Mouse (Mus musculus) kidney, embryonic 16.5 days (tissue): ENCODE measurements around the gene Dgkg. TPM values are rescaled to one million over a fixed set of nuclear protein-coding genes. Genes with fewer than 3 reads are reported as not detected.

Experiments used
- ATAC-seq: fragments of 200-750 bp; cut with Nextera tagmentation; 2 replicates; pipeline ENCODE4 v1.8.0; 2017; ENCODE audit warnings: moderate TSS enrichment; ENCODE audit not compliant: low FRiP score, low TSS enrichment
- H3K27ac ChIP-seq: fragments of 300-500 bp; sonication (generic); 2 replicates; pipeline ENCODE4 v1.5.1; 2014; ENCODE audit warnings: low read length
- H3K27me3 ChIP-seq: fragments of 300-500 bp; sonication (generic); 2 replicates; pipeline ENCODE4 v1.6.1; 2014; ENCODE audit warnings: low read length, control low read depth, mixed read lengths; ENCODE audit not compliant: insufficient read depth
- H3K36me3 ChIP-seq: fragments of 300-500 bp; sonication (generic); 2 replicates; pipeline ENCODE4 v1.6.1; 2014; ENCODE audit warnings: low read length, control low read depth, mixed read lengths; ENCODE audit not compliant: insufficient read depth
- H3K4me1 ChIP-seq: fragments of 300-500 bp; sonication (generic); 2 replicates; pipeline ENCODE4 v1.6.1; 2014; ENCODE audit warnings: low read length, control low read depth, mixed read lengths; ENCODE audit not compliant: insufficient read depth
- H3K4me2 ChIP-seq: fragments of 300-500 bp; sonication (generic); replicated peaks from 2 replicates; pipeline ENCODE4 v1.6.1; 2014; ENCODE audit warnings: low read depth, low read length
- H3K4me3 ChIP-seq: fragments of 300-500 bp; sonication (generic); 2 replicates; pipeline ENCODE4 v1.5.1; 2014; ENCODE audit warnings: mild to moderate bottlenecking, low read length
- H3K9ac ChIP-seq: fragments of 300-500 bp; sonication (generic); replicated peaks from 2 replicates; pipeline ENCODE4 v1.6.1; 2014; ENCODE audit warnings: low read length
- H3K9me3 ChIP-seq: fragments of 300-500 bp; sonication (generic); 2 replicates; pipeline ENCODE4 v1.6.1; 2016; ENCODE audit warnings: low read length, control low read depth
- WGBS: fragments of 180-500 bp; shearing (Covaris S2); extraction: QIAGEN DNeasy Blood & Tissue Kit; methylation state at CpG from one replicate; pipeline ENCODE4 v1.1.7; 2014; 5-methylcytosine and 5-hydroxymethylcytosine counted together
- polyA plus RNA-seq: library from polyadenylated mRNA; unstranded; fragments of >200 nt; fragmentation: Nextera tagmentation; extraction: Ambion mirVana; gene quantifications from 2 replicates; pipeline ENCODE4 v1.2.1, GENCODE M21; 2015

Gene Dgkg
- polyA plus RNA-seq, 1 experiment from 2014 or later = 0.51 TPM

DNA sequence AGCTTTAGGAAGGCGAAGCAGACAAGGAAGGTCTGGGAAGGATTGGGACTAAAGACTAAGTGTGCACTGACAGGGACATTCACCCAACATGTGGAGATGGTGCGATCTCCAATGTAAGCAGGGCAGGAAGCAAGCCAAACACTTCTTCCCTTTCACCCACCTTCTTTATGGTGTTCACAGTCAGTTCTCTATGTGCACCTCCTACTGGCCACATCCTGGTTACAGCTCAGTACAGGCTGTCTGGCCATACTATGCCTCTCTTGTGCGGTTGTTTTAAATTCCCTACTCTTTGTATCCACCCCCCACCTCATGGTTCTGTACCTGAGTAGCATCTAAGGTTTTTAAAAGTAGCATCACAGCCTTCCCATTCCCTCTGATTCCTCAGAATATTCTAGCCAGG, 71.5 kb downstream of the Dgkg start:
- 97% methylated on average over 3 of the region's 3 CpGs for WGBS
- H3K36me3 ChIP-seq = no peaks in the 10 kb centered on the region
- H3K9ac ChIP-seq = no peak overlapping the region
- H3K27ac ChIP-seq = no peak overlapping the region
- no peaks in the 10 kb centered on the region for H3K9me3 ChIP-seq
- no peak overlapping the region for H3K4me2 ChIP-seq
- no peak for ATAC-seq
- no peaks in the 10 kb centered on the region for H3K4me1 ChIP-seq
- no peaks in the 10 kb centered on the region for H3K27me3 ChIP-seq
- H3K4me3 ChIP-seq = no peak overlapping the region

DNA sequence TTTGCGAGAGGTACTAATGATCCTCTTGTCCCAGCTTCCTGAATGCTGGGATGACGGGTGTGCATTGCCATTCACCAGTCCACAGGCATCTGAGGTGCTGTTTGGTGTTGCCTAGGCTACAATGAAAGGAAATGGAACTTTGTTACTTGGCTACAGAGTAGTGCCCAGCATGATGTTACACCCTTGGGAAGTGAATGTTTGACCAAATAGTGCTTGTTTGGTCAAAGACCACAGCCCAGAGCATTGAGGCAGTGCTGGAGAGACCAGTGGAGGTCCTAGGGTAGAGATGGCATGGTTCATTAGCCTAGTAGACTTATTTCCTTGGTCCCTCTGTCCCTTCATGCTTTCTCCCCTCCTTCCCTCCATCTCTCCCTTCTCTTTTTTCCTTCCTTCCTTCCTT, 73.6 kb downstream of the Dgkg start:
- Histone ChIP-seq H3K4me1 (no peaks in the 10 kb centered on the region), H3K36me3 (no peaks in the 10 kb centered on the region), H3K27me3 (no peaks in the 10 kb centered on the region), H3K27ac (no peak overlapping the region), H3K9me3 (no peaks in the 10 kb centered on the region), H3K4me3 (no peak overlapping the region), H3K9ac (no peak overlapping the region), H3K4me2 (no peak overlapping the region)
- ATAC-seq = no peak
- 52% methylated on average over 2 of the region's 2 CpGs for WGBS

DNA sequence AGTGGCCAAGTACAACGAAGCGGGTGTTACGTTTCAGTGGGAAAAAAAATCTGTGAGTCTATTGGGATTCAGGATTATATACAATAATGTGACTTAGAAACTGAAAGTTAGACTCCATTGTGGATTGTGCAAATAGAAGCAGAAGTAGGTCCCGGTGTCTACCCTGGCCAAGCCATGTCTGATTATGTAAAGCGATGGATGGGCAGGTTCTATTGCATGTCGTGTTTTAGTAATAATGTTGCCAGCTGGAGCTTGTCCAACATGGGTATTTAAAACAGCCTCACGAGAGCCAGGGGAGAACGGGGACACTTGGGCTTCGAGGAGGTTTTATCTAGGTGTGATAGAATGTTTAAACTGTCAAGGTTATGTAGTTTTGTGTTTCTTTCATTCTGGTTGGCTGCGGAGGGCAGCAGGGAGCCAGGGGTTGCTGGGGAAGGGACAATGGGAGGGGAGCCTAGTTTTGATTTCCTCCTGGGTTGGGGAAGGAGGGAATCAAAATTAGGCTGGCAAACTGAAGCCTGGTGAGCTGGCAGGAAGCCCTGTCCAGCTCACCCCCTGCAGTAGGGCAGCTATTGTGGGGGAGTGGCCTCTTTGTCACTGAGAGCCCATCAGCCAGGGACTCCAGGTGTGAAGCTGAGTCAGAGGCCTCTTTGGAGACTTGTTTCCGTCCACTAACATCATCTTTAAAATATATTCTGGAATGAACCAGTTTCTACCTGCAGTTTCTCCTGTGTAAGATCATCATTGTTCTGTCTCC, 74.7 kb downstream of the Dgkg start:
- Histone ChIP-seq H3K9me3 (no peaks in the 10 kb centered on the region), H3K4me2 (no peak overlapping the region), H3K9ac (no peak overlapping the region), H3K4me1 (no peaks in the 10 kb centered on the region), H3K36me3 (no peaks in the 10 kb centered on the region), H3K27ac (no peak overlapping the region), H3K4me3 (no peak overlapping the region), H3K27me3 (no peaks in the 10 kb centered on the region)
- no peak for ATAC-seq
- WGBS = 51% methylated on average over 11 of the region's 11 CpGs

DNA sequence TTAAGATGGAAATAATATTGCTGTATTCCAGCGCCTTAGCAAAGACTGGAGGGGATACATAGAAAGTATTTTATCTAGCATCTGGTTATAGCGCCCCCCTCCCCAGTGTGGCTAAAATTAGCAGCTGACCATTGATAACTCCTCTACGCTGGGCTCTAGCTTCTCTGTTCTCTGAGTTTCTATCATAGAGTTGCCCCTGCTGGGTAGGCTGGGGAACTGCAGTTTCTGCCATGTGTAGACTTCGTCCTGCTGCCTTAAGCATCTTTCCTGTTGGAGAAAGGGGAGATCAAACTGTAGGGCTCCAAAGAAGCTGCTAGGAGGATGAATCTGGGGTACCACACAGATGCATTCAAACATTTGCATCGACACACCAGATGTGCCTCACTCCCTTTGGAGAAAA, 76.9 kb downstream of the Dgkg start:
- Histone ChIP-seq H3K4me3 (no peak overlapping the region), H3K36me3 (no peaks in the 10 kb centered on the region), H3K9me3 (no peaks in the 10 kb centered on the region), H3K9ac (no peak overlapping the region), H3K27me3 (no peaks in the 10 kb centered on the region), H3K4me2 (no peak overlapping the region), H3K4me1 (no peaks in the 10 kb centered on the region), H3K27ac (no peak overlapping the region)
- no peak for ATAC-seq
- 44% methylated on average over 5 of the region's 5 CpGs for WGBS

DNA sequence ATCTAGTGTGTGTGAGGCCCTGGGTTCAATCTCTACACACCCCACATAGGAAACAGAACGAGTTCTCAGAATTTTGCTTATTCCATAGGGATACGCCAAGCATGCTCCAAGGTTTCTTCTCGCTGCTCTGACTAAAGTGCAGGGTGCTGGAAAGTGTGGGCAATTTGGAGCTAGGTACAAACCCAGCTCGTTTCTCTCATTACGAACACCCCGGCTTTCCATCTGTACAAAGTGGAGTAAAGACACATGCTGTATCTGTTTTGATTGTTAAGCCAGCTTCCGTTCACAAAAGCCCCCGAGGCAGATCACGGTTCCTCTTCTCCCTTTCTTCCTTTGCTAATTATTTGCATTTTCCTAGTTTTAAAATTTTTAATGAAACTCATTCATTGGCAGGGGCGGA, 78.1 kb downstream of the Dgkg start:
- Histone ChIP-seq H3K4me1 (no peaks in the 10 kb centered on the region), H3K27ac (no peak overlapping the region), H3K27me3 (no peaks in the 10 kb centered on the region), H3K4me2 (no peak overlapping the region), H3K9me3 (no peaks in the 10 kb centered on the region), H3K36me3 (no peaks in the 10 kb centered on the region), H3K9ac (no peak overlapping the region), H3K4me3 (no peak overlapping the region)
- 89% methylated on average over 10 of the region's 10 CpGs for WGBS
- no peak for ATAC-seq

DNA sequence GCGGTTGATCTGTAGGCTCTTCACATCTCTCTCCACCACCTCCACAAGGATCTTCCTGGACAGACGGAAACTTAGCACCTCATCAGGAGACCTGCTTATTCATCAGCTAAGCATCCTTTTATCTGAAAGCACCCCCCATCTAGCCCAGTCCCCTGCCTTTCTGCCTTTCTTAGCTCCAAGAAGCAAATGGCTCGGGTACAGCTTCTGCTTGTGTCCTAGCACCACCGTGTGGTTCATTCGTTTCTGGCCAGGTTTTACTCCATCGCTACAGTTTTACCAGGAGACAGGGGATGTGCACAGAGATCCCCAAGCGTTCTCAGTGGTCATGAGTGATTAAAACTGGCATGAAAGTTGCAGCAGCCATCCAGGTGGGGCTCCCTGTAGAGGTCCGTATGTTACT, 79.4 kb downstream of the Dgkg start:
- Histone ChIP-seq H3K4me2 (no peak overlapping the region), H3K36me3 (no peaks in the 10 kb centered on the region), H3K9ac (no peak overlapping the region), H3K27ac (no peak overlapping the region), H3K4me3 (no peak overlapping the region), H3K9me3 (no peaks in the 10 kb centered on the region), H3K4me1 (no peaks in the 10 kb centered on the region), H3K27me3 (no peaks in the 10 kb centered on the region)
- ATAC-seq = no peak
- WGBS = 53% methylated on average over 8 of the region's 8 CpGs

DNA sequence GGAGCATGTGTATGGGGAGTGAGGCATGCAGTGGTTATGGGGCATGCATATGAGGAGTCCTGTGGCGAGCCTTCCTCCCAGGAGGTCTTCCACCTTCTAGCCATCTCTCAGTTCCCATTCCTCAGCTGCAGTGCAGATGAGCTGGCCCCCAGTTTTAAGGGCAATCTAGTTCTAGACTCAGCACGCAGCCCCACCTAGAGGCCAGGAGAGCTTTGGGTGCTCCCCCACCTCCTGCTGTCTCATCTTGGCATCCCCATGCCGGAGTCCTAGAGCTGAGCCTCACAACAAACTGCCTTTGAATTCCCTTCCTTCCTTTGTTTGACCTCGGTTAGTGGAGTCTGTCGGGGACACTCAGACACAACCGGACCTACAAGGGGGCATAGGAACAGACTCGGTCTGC, 82.9 kb downstream of the Dgkg start:
- H3K9me3 ChIP-seq = no peaks in the 10 kb centered on the region
- H3K9ac ChIP-seq = no peak overlapping the region
- ATAC-seq = no peak
- no peaks in the 10 kb centered on the region for H3K27me3 ChIP-seq
- no peak overlapping the region for H3K4me2 ChIP-seq
- no peaks in the 10 kb centered on the region for H3K36me3 ChIP-seq
- H3K4me1 ChIP-seq = no peaks in the 10 kb centered on the region
- WGBS = 72% methylated on average over 7 of the region's 7 CpGs
- no peak overlapping the region for H3K27ac ChIP-seq
- H3K4me3 ChIP-seq = no peak overlapping the region

DNA sequence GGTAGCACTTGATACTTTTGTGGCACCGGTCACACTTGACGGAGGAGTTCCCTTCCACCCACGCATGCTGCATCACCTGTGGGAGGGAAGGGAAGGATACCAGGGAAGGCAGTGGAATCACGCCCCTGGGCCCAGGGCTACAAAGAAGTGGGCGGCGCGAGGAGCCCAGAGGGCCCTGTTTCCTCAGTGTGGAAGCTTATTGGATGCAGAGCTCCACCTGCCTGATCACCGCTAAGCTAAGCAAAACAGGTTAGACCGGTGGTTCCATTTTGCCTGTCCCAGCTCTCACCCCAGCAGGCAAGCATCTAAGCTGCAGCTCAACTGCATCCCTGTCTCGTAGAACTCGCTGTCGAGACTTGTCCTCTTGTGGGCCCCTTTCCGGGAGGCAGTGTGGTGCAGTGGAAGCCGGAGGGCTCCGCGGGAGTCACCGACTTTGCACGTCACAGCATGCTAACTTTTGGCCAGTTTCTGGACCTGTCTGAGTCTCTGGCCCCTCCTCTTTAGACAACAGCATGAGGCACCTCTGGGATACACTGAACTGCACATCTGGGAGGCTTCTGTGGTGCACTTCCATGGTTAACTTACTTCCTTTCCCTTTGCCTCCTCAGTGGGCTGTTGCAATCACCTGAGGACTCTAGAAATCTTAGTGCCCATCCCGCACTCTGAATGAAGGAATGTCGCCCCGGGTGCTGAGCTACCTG, 84.2 kb downstream of the Dgkg start:
- no peak overlapping the region for H3K9ac ChIP-seq
- no peaks in the 10 kb centered on the region for H3K36me3 ChIP-seq
- H3K4me3 ChIP-seq = peak overlapping the region; percentile 15; the same call in 1 of the 2 replicates
- H3K4me1 ChIP-seq = no peaks in the 10 kb centered on the region
- ATAC-seq = peak; percentile 80
- no peak overlapping the region for H3K27ac ChIP-seq
- WGBS = 28% methylated on average over 21 of the region's 21 CpGs
- H3K27me3 ChIP-seq = no peaks in the 10 kb centered on the region
- peak overlapping the region; percentile 36 for H3K4me2 ChIP-seq
- H3K9me3 ChIP-seq = no peaks in the 10 kb centered on the region

DNA sequence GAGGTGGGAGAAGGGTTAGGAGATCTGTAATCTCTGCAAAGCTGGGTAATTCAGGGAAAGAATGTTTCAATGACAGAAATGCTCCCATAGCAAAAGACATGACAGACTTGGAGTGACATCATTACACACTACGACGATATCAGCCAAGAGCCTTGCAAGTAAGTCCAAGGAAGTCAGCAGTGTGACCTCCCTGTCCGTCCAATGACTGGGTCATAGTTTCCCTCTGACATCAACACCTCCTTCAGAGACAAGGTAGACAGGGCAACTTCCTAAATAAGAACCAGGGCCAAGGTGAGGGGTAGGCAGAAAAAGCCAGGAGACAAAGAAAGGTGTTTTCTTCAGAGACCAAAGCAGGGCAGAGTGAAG, 92.1 kb downstream of the Dgkg start:
- no peak overlapping the region for H3K4me2 ChIP-seq
- H3K36me3 ChIP-seq = no peaks in the 10 kb centered on the region
- H3K4me1 ChIP-seq = no peaks in the 10 kb centered on the region
- no peak overlapping the region for H3K4me3 ChIP-seq
- WGBS = 77% methylated on average over 3 of the region's 3 CpGs
- no peaks in the 10 kb centered on the region for H3K27me3 ChIP-seq
- H3K9ac ChIP-seq = no peak overlapping the region
- no peak for ATAC-seq
- no peaks in the 10 kb centered on the region for H3K9me3 ChIP-seq
- H3K27ac ChIP-seq = no peak overlapping the region

DNA sequence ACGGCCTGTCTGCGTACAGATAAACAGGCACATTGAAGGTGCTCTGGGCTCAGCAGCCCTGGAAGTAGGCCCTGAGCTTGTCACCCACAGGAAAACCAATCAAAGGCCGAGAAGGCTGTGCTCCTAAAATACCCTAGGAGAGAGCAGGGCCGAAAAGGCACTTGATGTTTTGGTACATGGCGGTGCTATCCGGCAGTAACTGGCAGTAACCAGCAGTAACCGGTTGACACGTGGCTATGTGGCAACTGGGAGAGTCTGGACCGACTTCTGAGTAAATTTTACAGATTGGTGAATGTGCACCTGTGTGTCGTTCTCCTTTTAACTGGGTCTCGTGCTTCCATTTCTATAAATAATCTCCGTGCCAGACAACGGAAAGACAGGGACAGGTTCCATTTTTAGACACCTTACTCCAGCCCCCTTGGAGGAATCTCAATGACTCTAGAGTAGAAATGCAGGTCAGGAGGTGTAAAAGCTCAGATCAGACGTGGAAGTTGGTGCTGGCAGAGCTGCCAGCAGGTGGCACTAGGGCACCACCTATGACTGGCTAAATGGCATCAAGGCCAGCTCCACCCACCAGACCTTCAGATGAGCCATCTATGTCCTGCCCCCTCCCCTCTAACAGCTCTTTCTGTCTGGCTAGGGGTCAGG, 92.6 kb downstream of the Dgkg start:
- Histone ChIP-seq H3K27me3 (no peaks in the 10 kb centered on the region), H3K4me2 (no peak overlapping the region), H3K36me3 (no peaks in the 10 kb centered on the region), H3K27ac (no peak overlapping the region), H3K4me3 (no peak overlapping the region), H3K9me3 (no peaks in the 10 kb centered on the region), H3K9ac (no peak overlapping the region), H3K4me1 (no peaks in the 10 kb centered on the region)
- WGBS = 63% methylated on average over 14 of the region's 14 CpGs
- ATAC-seq = peak; percentile 35; the same call in 1 of the 2 replicates
